Mouse (Mus musculus) kidney, adult 18-20 months (tissue): Measurements from ENCODE around the gene Cstf2t.

Source experiments
- DNase-seq: peaks from one replicate; pipeline ENCODE4 v3.0.0; 2021

The Cstf2t gene

GRCm38 (mm10) chr19:31082662-31083429, at the start of gene Cstf2t:
Gene Cstf2t, plus strand, starts transcription at chr19:31082837.
- peak; percentile 99 for DNase-seq

- no peak for DNase-seq
Measured at GRCm38 (mm10) chr19:31038951-31039350, 43.7 kb upstream of the Cstf2t start.

GRCm38 (mm10) chr19:31040948-31041847, 41.4 kb upstream of the Cstf2t start:
- no peak for DNase-seq

GRCm38 (mm10) chr19:31046601-31047000, 36.0 kb upstream of the Cstf2t start:
- DNase-seq, result peak; percentile 6

- DNase-seq, result no peak
Measured at GRCm38 (mm10) chr19:31064740-31065139, 17.9 kb upstream of the Cstf2t start.

GRCm38 (mm10) chr19:31065206-31065781, 17.3 kb upstream of the Cstf2t start:
- DNase-seq, result no peak

GRCm38 (mm10) chr19:31073959-31074716, 8.5 kb upstream of the Cstf2t start:
- no peak for DNase-seq

GRCm38 (mm10) chr19:31074717-31075063, 7.9 kb upstream of the Cstf2t start:
- no peak for DNase-seq

GRCm38 (mm10) chr19:31076106-31076505, 6.5 kb upstream of the Cstf2t start:
- no peak for DNase-seq

- DNase-seq, result no peak
Measured at GRCm38 (mm10) chr19:31078241-31078640, 4.4 kb upstream of the Cstf2t start.

GRCm38 (mm10) chr19:31082226-31082625, 411 bp upstream of the Cstf2t start:
- DNase-seq, result no peak

- no peak for DNase-seq
Measured at GRCm38 (mm10) chr19:31083761-31084160, 1.1 kb downstream of the Cstf2t start.

- DNase-seq, result no peak
Measured at GRCm38 (mm10) chr19:31097857-31098256, 15.2 kb downstream of the Cstf2t start.

- DNase-seq, result no peak
Measured at GRCm38 (mm10) chr19:31099369-31099768, 16.7 kb downstream of the Cstf2t start.

- DNase-seq, result no peak
Measured at GRCm38 (mm10) chr19:31104764-31105163, 22.1 kb downstream of the Cstf2t start.

GRCm38 (mm10) chr19:31106036-31106435, 23.4 kb downstream of the Cstf2t start:
- DNase-seq, result no peak

- DNase-seq, result no peak
Measured at GRCm38 (mm10) chr19:31106835-31107554, 24.4 kb downstream of the Cstf2t start.

GRCm38 (mm10) chr19:31114690-31115089, 32.1 kb downstream of the Cstf2t start:
- DNase-seq, result peak; percentile 12

- DNase-seq, result no peak
Measured at GRCm38 (mm10) chr19:31124628-31125027, 42.0 kb downstream of the Cstf2t start.

- DNase-seq, result no peak
Measured at GRCm38 (mm10) chr19:31132614-31133013, 50.0 kb downstream of the Cstf2t start.

GRCm38 (mm10) chr19:31136316-31136715, 53.7 kb downstream of the Cstf2t start:
- no peak for DNase-seq
